ENCODE assay signal across 3 mouse cellular contexts in the genomic region with DNA sequence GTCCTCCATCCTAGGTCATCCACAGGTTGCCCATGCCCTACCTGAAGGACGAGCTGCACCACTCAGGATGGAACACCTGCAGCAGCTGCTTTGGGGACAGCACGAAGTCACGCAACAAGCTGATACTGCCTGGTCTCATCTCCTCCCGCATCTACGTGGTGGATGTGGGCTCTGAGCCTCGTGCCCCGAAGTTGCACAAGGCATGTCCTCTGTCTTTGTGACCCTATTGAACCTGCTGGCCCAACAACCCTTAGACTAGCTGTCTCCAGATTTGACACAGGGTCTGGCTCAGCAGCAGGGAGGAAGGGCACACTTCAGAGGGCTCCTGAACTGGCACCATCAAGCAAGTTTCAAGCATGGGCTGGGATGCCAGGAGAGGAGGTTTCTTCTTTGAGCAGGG. TPM values are rescaled to one million over a fixed set of nuclear protein-coding genes. Genes with fewer than 3 reads are reported as not detected.
DNase-seq lines count a peak whose midpoint lies in the region; TF ChIP-seq lines count a peak whose summit lies in the region.
"Not testable (repeated sequence)": the region's sequence is repeated elsewhere in the genome, so short reads cannot be mapped to it uniquely, and the experiment has no call there.

No protein-coding gene starts in this region.

- H3K9me3 ChIP-seq in heart, embryonic 10.5 days: not testable (repeated sequence)

- 84% methylated on average over 7 of the region's 7 CpGs for WGBS in heart, embryonic 10.5 days
- WGBS in liver, adult 2 months: 51% methylated on average over 7 of the region's 7 CpGs

- not testable (repeated sequence) for TF ChIP-seq POLR2A in liver, adult 2 months (IDR thresholded peaks at IDR 0.05; ENCODE audit: extremely low read depth, insufficient read depth, low read length)

- TF ChIP-seq CTCF in liver, adult 2 months (IDR thresholded peaks at IDR 0.05; ENCODE audit: low read depth, low read length): not testable (repeated sequence)

- H3K79me2 ChIP-seq in liver, adult 2 months (ENCODE audit: control insufficient read depth, insufficient read depth, low read length): not testable (repeated sequence)

- H3K27me3 ChIP-seq in heart, embryonic 10.5 days (ENCODE audit: insufficient read depth, poor library complexity, severe bottlenecking); liver, adult 2 months (ENCODE audit: control insufficient read depth, insufficient read depth, low read length): not testable (repeated sequence)

- DNase-seq in heart, adult 11 months: peak; percentile 91
- DNase-seq in heart, embryonic 10.5 days (ENCODE audit: low spot score): peak; percentile 66
- peak; percentile 47 for DNase-seq in liver, adult 2 months (ENCODE audit: extremely low read depth, low read depth, low spot score)

- not testable (repeated sequence) for H3K27ac ChIP-seq in heart, embryonic 10.5 days; liver, adult 2 months (replicated peaks; ENCODE audit: insufficient read depth, low read depth, low read length)

- not testable (repeated sequence) for H3K36me3 ChIP-seq in heart, embryonic 10.5 days
- peaks cover 12% of the 10 kb centered on the region for H3K36me3 ChIP-seq in liver, adult 2 months (ENCODE audit: control insufficient read depth, insufficient read depth, low read length)

- peaks cover 23% of the 10 kb centered on the region for H3K4me1 ChIP-seq in heart, embryonic 10.5 days
- peaks cover 11% of the 10 kb centered on the region for H3K4me1 ChIP-seq in liver, adult 2 months (ENCODE audit: control insufficient read depth, insufficient read depth, low read length)

- H3K9ac ChIP-seq in liver, adult 2 months (ENCODE audit: low read depth, low read length): not testable (repeated sequence)

- H3K4me3 ChIP-seq in heart, embryonic 10.5 days; liver, adult 2 months (ENCODE audit: insufficient read depth, low read depth, low read length): not testable (repeated sequence)

RNA-seq across cellular contexts. Expression of a gene that starts 4.3 kb away (rescaled TPM):
- polyA plus RNA-seq in heart, embryonic 10.5 days (2016; fragmentation: Nextera tagmentation; extraction: Ambion mirVana): 30.5 and 35.8 TPM in 2 replicates
- total RNA-seq in liver, adult 2 months (2014; rRNA removed): 631 and 642 TPM in 2 replicates
- polyA plus RNA-seq in liver, adult 2 months (2012; rRNA removed): 641 and 744 TPM in 2 replicates

RNA-seq across cellular contexts. Expression of a gene that starts 16.7 kb away (rescaled TPM):
- 7.3 and 7.8 TPM in 2 replicates for polyA plus RNA-seq in heart, embryonic 10.5 days (2016; fragmentation: Nextera tagmentation; extraction: Ambion mirVana)
- total RNA-seq in liver, adult 2 months (2014; rRNA removed): 6.4 and 7.0 TPM in 2 replicates
- 6.0 and 7.1 TPM in 2 replicates for polyA plus RNA-seq in liver, adult 2 months (2012; rRNA removed)

RNA-seq across cellular contexts. Expression of a gene that starts 37.3 kb away (rescaled TPM):
- 8.4 and 17.3 TPM in 2 replicates for polyA plus RNA-seq in heart, embryonic 10.5 days (2016; fragmentation: Nextera tagmentation; extraction: Ambion mirVana)
- total RNA-seq in liver, adult 2 months (2014; rRNA removed): 26.5 and 30.8 TPM in 2 replicates
- polyA plus RNA-seq in liver, adult 2 months (2012; rRNA removed): 25.3 and 26.0 TPM in 2 replicates

RNA-seq across cellular contexts. Expression of a gene that starts 50.4 kb away (rescaled TPM):
- 305 and 348 TPM in 2 replicates for polyA plus RNA-seq in heart, embryonic 10.5 days (2016; fragmentation: Nextera tagmentation; extraction: Ambion mirVana)
- total RNA-seq in liver, adult 2 months (2014; rRNA removed): 246 and 264 TPM in 2 replicates
- 266 and 271 TPM in 2 replicates for polyA plus RNA-seq in liver, adult 2 months (2012; rRNA removed)

Comparison
In these comparisons a context has a peak if more than half of its experiments do, and no peak if none do; other contexts are left out.
1. RNA of a gene that starts 4.3 kb away (polyA plus RNA-seq): 641 to 744 TPM in liver, adult 2 months; 30.5 to 35.8 TPM in heart, embryonic 10.5 days; every median in the first group is over 10 times any median in the second.
2. Peak in every context shown above with its lines, with median percentiles within 50 percentile points of each other: DNase-seq.